Mouse (Mus musculus) MEL (cell line): ENCODE results near the gene Cwc22. TPM values are rescaled to one million over a fixed set of nuclear protein-coding genes. Genes with fewer than 3 reads are reported as not detected.

Source experiments
- DNase-seq: peaks from one replicate; pipeline ENCODE4 v3.0.0; 2011; ENCODE audit warnings: low read depth, low spot score
- H3K27ac ChIP-seq: 2 replicates; pipeline ENCODE4 v1.5.1; 2012; ENCODE audit warnings: low read depth, mild to moderate bottlenecking, control low read depth, low read length, moderate library complexity; ENCODE audit not compliant: control insufficient read depth
- H3K27me3 ChIP-seq, 2 experiments: fragments of 150-350 bp in 1 of 2; sonication (generic) in 1 of 2; 2 replicates each; pipeline ENCODE4 v1.6.1; 2012; ENCODE audit warnings: low read length in 2 of 2, mild to moderate bottlenecking in 2 of 2, improper control_type of control experiment in 1 of 2, moderate library complexity in 1 of 2; ENCODE audit not compliant: insufficient read depth in 2 of 2, control insufficient read depth in 1 of 2
- H3K36me3 ChIP-seq, 2 experiments: 2 replicates each; pipeline ENCODE4 v1.6.1; 2012 to 2014; ENCODE audit warnings: low read length in 2 of 2, improper control_type of control experiment in 1 of 2, inconsistent platforms in 1 of 2, mild to moderate bottlenecking in 1 of 2; ENCODE audit not compliant: insufficient read depth in 2 of 2, control insufficient read depth in 1 of 2
- H3K4me1 ChIP-seq, 2 experiments: fragments of 150-350 bp in 1 of 2; sonication (generic) in 1 of 2; 2 replicates each; pipeline ENCODE4 v1.6.1; 2012; ENCODE audit warnings: low read length in 2 of 2, improper control_type of control experiment in 1 of 2, mild to moderate bottlenecking in 1 of 2; ENCODE audit not compliant: insufficient read depth in 2 of 2, control insufficient read depth in 1 of 2
- H3K4me3 ChIP-seq, 2 experiments: fragments of 150-350 bp in 1 of 2; sonication (generic) in 1 of 2; 2 replicates each; pipeline ENCODE4 v1.5.1; 2012; ENCODE audit warnings: low read depth in 2 of 2, low read length in 2 of 2, mild to moderate bottlenecking in 2 of 2, moderate library complexity in 2 of 2, control low read depth in 1 of 2, improper control_type of control experiment in 1 of 2; ENCODE audit not compliant: control insufficient read depth in 1 of 2, insufficient read depth in 1 of 2
- H3K79me2 ChIP-seq: 2 replicates; pipeline ENCODE4 v1.6.1; 2012; ENCODE audit warnings: mild to moderate bottlenecking, low read length, moderate library complexity; ENCODE audit not compliant: control insufficient read depth, poor library complexity, insufficient read depth
- H3K9ac ChIP-seq: 2 replicates; pipeline ENCODE4 v1.6.1; 2012; ENCODE audit warnings: low read depth, mild to moderate bottlenecking, control low read depth, low read length, moderate library complexity; ENCODE audit not compliant: control insufficient read depth, poor library complexity, severe bottlenecking
- H3K9me3 ChIP-seq: fragments of 150-350 bp; sonication (generic); replicated peaks from 2 replicates; pipeline ENCODE4 v1.6.1; 2012; ENCODE audit warnings: mild to moderate bottlenecking, low read length, improper control_type of control experiment, moderate library complexity; ENCODE audit not compliant: insufficient read depth
- E2F4 ChIP-seq: IDR thresholded peaks from 2 replicates; pipeline ENCODE4 v1.6.1; 2011; ENCODE audit warnings: low read depth, low read length, improper control_type of control experiment, borderline replicate concordance
- ELF1 ChIP-seq: IDR thresholded peaks from 2 replicates; pipeline ENCODE4 v1.6.1; 2014; ENCODE audit warnings: low read depth, mild to moderate bottlenecking, inconsistent platforms, low read length, improper control_type of control experiment, moderate library complexity
- EP300 ChIP-seq, 2 experiments: IDR thresholded peaks; 2 replicates each; pipeline ENCODE4 v1.6.1; 2011; ENCODE audit warnings: improper control_type of control experiment in 2 of 2, low read length in 2 of 2, low read depth in 1 of 2, mild to moderate bottlenecking in 1 of 2
- ETS1 ChIP-seq: IDR thresholded peaks from 2 replicates; pipeline ENCODE4 v1.6.1; 2012; ENCODE audit warnings: low read depth, mild to moderate bottlenecking, inconsistent platforms, low read length, improper control_type of control experiment, moderate library complexity
- GABPA ChIP-seq: IDR thresholded peaks from 2 replicates; pipeline ENCODE4 v1.6.1; 2012; ENCODE audit warnings: low read depth, mild to moderate bottlenecking, inconsistent platforms, low read length, improper control_type of control experiment, moderate library complexity
- GATA1 ChIP-seq: IDR thresholded peaks from 2 replicates; pipeline ENCODE4 v1.6.1; 2011; ENCODE audit warnings: low read depth, low read length, improper control_type of control experiment
- HCFC1 ChIP-seq: IDR thresholded peaks from 2 replicates; pipeline ENCODE4 v1.6.1; 2012; ENCODE audit warnings: low read depth, mild to moderate bottlenecking, inconsistent platforms, low read length, improper control_type of control experiment, moderate library complexity
- KAT2A ChIP-seq: conservative IDR thresholded peaks from 2 replicates; pipeline ENCODE4 v1.6.1; 2012; ENCODE audit warnings: low read depth, low read length, improper control_type of control experiment, inconsistent platforms
- MAFK ChIP-seq: IDR thresholded peaks from 2 replicates; pipeline ENCODE4 v1.6.1; 2011; ENCODE audit warnings: low read depth, mild to moderate bottlenecking, low read length, improper control_type of control experiment, borderline replicate concordance
- MAZ ChIP-seq: IDR thresholded peaks from 2 replicates; pipeline ENCODE4 v1.6.1; 2012; ENCODE audit warnings: low read depth, mild to moderate bottlenecking, inconsistent platforms, low read length, improper control_type of control experiment
- MEF2A ChIP-seq: IDR thresholded peaks from 2 replicates; pipeline ENCODE4 v1.6.1; 2014; ENCODE audit warnings: low read depth, mild to moderate bottlenecking, inconsistent platforms, low read length, improper control_type of control experiment; ENCODE audit not compliant: poor library complexity, insufficient replicate concordance, severe bottlenecking; ENCODE audit errors: extremely low read depth
- MXI1 ChIP-seq: IDR thresholded peaks from 2 replicates; pipeline ENCODE4 v1.6.1; 2011; ENCODE audit warnings: mild to moderate bottlenecking, low read depth, low read length, improper control_type of control experiment
- MYC ChIP-seq: IDR thresholded peaks from 2 replicates; pipeline ENCODE4 v1.6.1; 2011; ENCODE audit warnings: low read depth, mild to moderate bottlenecking, low read length, improper control_type of control experiment, moderate library complexity
- NRF1 ChIP-seq: IDR thresholded peaks from 2 replicates; pipeline ENCODE4 v1.6.1; 2014; ENCODE audit warnings: low read depth, mild to moderate bottlenecking, inconsistent platforms, low read length, improper control_type of control experiment, moderate library complexity; ENCODE audit not compliant: poor library complexity, insufficient read depth, severe bottlenecking
- POLR2AphosphoS2 ChIP-seq: IDR thresholded peaks from 2 replicates; pipeline ENCODE4 v1.6.1; 2011; ENCODE audit warnings: low read length, improper control_type of control experiment
- POLR2AphosphoS5 ChIP-seq: IDR thresholded peaks from 2 replicates; pipeline ENCODE4 v1.6.1; 2012; ENCODE audit warnings: low read depth, borderline replicate concordance, mild to moderate bottlenecking, inconsistent platforms, low read length, moderate library complexity, mixed read lengths
- SIN3A ChIP-seq: IDR thresholded peaks from 2 replicates; pipeline ENCODE4 v1.6.1; 2012; ENCODE audit warnings: low read length, improper control_type of control experiment, inconsistent platforms
- SMC3 ChIP-seq: IDR thresholded peaks from 2 replicates; pipeline ENCODE4 v1.6.1; 2011; ENCODE audit warnings: low read depth, low read length, improper control_type of control experiment
- TCF12 ChIP-seq: IDR thresholded peaks from 2 replicates; pipeline ENCODE4 v1.6.1; 2014; ENCODE audit warnings: low read depth, mild to moderate bottlenecking, inconsistent platforms, low read length, improper control_type of control experiment, moderate library complexity
- UBTF ChIP-seq: IDR thresholded peaks from 2 replicates; pipeline ENCODE4 v1.6.1; 2012; ENCODE audit warnings: low read depth, mild to moderate bottlenecking, inconsistent platforms, low read length, improper control_type of control experiment, moderate library complexity, borderline replicate concordance; ENCODE audit not compliant: insufficient read depth
- USF1 ChIP-seq: IDR thresholded peaks from 2 replicates; pipeline ENCODE4 v1.6.1; 2014; ENCODE audit warnings: low read depth, mild to moderate bottlenecking, inconsistent platforms, low read length, improper control_type of control experiment, moderate library complexity
- ZC3H11A ChIP-seq: IDR thresholded peaks from 2 replicates; pipeline ENCODE4 v1.6.1; 2012; ENCODE audit warnings: low read depth, mild to moderate bottlenecking, inconsistent platforms, low read length, improper control_type of control experiment
- ZKSCAN1 ChIP-seq: IDR thresholded peaks from 2 replicates; pipeline ENCODE4 v1.6.1; 2012; ENCODE audit warnings: low read depth, mild to moderate bottlenecking, inconsistent platforms, low read length, improper control_type of control experiment, moderate library complexity
- ZMIZ1 ChIP-seq: IDR thresholded peaks from 2 replicates; pipeline ENCODE4 v1.6.1; 2012; ENCODE audit warnings: low read depth, mild to moderate bottlenecking, inconsistent platforms, low read length, improper control_type of control experiment, moderate library complexity
- ZNF384 ChIP-seq: IDR thresholded peaks from 2 replicates; pipeline ENCODE4 v1.6.1; 2012; ENCODE audit warnings: low read depth, mild to moderate bottlenecking, inconsistent platforms, low read length, improper control_type of control experiment
- polyA plus RNA-seq, 2 experiments: library from polyadenylated mRNA; stranded (reverse) in 1 of 2; unstranded in 1 of 2; fragments of >175 nt in 1 of 2; fragments of >200 nt in 1 of 2; gene quantifications; 2 replicates each; pipeline versions ENCODE4 v1.2.1 to v1.2.4; 2012; ENCODE audit warnings: low replicate concordance in 2 of 2, low read depth in 1 of 2; ENCODE audit not compliant: insufficient read length in 2 of 2, insufficient read depth in 1 of 2, missing spikeins in 1 of 2
- total RNA-seq: library from RNA; depleted of rRNA; stranded (reverse); fragments of 300-350 nt; gene quantifications from 2 replicates; pipeline ENCODE4 v1.2.3, GENCODE M21; 2012

Cwc22 gene
- total and polyA plus RNA-seq, 3 experiments = 54.0 to 72.7 TPM; not detected in 1

DNA sequence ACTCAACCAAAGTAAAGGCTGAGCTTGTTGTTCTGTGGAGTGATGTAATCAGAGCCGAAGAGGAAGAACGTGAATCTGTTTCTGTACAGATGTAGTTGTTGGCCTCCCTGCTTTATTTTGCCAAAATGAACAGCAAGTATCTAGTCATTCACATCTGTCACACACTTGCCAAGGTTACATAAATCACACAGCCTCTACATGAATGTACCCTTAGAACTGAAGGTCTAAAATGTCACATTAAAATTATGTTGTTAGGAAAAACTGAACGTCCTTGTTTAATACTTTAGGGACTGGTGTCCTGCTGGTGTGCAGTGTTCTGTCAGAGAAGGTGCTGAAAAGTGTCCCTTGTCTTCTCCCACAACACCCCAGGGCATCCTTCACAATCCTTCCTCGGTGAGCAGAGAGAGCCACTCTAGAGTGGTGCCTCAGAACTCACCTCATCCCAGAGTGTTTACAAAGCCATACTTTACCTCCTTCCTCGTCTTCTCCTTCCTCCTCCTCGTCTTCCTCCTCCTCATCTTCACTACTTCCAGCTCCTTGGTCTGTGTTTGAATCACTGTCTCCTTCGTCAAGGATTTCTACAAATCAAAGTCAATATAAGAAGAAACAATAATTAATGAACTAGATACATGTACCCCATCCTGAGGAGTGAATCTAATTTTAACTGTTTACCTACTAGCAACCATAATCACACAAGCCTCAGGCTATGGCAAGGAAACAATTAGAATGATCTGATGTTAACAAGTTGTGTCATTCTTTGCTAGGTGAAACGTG lies 29.4 kb downstream of the Cwc22 start:
- TF ChIP-seq HCFC1 = no peak
- no peak for TF ChIP-seq MAZ
- no peak for TF ChIP-seq NRF1
- no peak for TF ChIP-seq GATA1
- no peak for TF ChIP-seq TCF12
- no peak for TF ChIP-seq ZMIZ1
- no peak for TF ChIP-seq POLR2AphosphoS5
- no peak for TF ChIP-seq ETS1
- TF ChIP-seq MAFK = no peak
- TF ChIP-seq KAT2A = no peak
- TF ChIP-seq MXI1 = no peak
- no peak for TF ChIP-seq ELF1

DNA sequence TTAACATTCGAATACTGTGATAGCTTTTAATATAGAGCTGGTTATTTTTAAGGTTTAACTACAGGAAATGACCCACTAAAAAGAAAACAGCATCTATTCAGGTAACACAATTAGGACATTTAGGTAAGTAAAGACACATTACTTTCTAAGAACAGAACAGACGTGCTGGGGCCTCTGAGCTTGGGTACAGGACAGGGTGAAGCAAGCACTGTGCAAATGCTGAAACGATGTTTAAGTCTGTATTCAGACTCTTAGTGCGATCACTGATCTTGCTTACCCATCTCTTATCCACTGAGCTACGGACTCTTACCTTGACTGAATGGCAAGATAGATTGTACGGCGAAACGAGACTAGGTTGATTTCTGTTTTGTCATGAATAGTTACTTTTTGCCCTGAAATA lies 31.0 kb downstream of the Cwc22 start:
- DNase-seq = no peak
- H3K27me3 ChIP-seq = no peaks in the 10 kb centered on the region
- no peak overlapping the region for H3K4me3 ChIP-seq
- H3K4me1 ChIP-seq = no peaks in the 10 kb centered on the region
- H3K27ac ChIP-seq = no peak overlapping the region
- H3K9me3 ChIP-seq = no peaks in the 10 kb centered on the region
- H3K36me3 ChIP-seq = peaks cover 0 to 32% of the 10 kb centered on the region in 2 experiments; a peak in 3 of 4 replicates
- no peak overlapping the region for H3K9ac ChIP-seq
- H3K79me2 ChIP-seq = no peaks in the 10 kb centered on the region
- TF ChIP-seq SIN3A = no peak
- no peak for TF ChIP-seq SMC3
- no peak for TF ChIP-seq ELF1
- no peak for TF ChIP-seq ZC3H11A
- TF ChIP-seq USF1 = no peak
- TF ChIP-seq POLR2AphosphoS2 = no peak
- TF ChIP-seq MYC = no peak
- no peak for TF ChIP-seq EP300 (IDR thresholded peaks at IDR 0.05; ENCODE audit: low read depth in 1 of 2, low read length in 2 of 2)
- TF ChIP-seq MAFK = no peak
- no peak for TF ChIP-seq UBTF
- no peak for TF ChIP-seq MXI1
- TF ChIP-seq MEF2A = no peak
- no peak for TF ChIP-seq ZNF384
- TF ChIP-seq GABPA = no peak
- TF ChIP-seq ZKSCAN1 = no peak
- TF ChIP-seq KAT2A = no peak
- no peak for TF ChIP-seq GATA1
- no peak for TF ChIP-seq E2F4
- TF ChIP-seq, all 39 proteins: peak for 0

More for the DNA sequence above, 29.4 kb downstream of the Cwc22 start:
- H3K4me1 ChIP-seq = no peaks in the 10 kb centered on the region
- peaks cover 0 to 28% of the 10 kb centered on the region in 2 experiments; a peak in 3 of 4 replicates for H3K36me3 ChIP-seq
- H3K9ac ChIP-seq = no peak overlapping the region
- no peak overlapping the region for H3K4me3 ChIP-seq
- no peaks in the 10 kb centered on the region for H3K27me3 ChIP-seq
- no peak for DNase-seq
- H3K9me3 ChIP-seq = no peaks in the 10 kb centered on the region
- H3K27ac ChIP-seq = no peak overlapping the region
- H3K79me2 ChIP-seq = no peaks in the 10 kb centered on the region
